Mouse (Mus musculus) urinary bladder, postnatal 25 days (tissue): ENCODE results near the gene Ptrh2.
"Not testable (repeated sequence)": the region's sequence is repeated elsewhere in the genome, so short reads cannot be mapped to it uniquely, and the experiment has no call there.

ENCODE experiments used
- DNase-seq: peaks from one replicate; pipeline ENCODE4 v3.0.0; 2022; ENCODE audit warnings: low spot score

Gene Ptrh2

DNA sequence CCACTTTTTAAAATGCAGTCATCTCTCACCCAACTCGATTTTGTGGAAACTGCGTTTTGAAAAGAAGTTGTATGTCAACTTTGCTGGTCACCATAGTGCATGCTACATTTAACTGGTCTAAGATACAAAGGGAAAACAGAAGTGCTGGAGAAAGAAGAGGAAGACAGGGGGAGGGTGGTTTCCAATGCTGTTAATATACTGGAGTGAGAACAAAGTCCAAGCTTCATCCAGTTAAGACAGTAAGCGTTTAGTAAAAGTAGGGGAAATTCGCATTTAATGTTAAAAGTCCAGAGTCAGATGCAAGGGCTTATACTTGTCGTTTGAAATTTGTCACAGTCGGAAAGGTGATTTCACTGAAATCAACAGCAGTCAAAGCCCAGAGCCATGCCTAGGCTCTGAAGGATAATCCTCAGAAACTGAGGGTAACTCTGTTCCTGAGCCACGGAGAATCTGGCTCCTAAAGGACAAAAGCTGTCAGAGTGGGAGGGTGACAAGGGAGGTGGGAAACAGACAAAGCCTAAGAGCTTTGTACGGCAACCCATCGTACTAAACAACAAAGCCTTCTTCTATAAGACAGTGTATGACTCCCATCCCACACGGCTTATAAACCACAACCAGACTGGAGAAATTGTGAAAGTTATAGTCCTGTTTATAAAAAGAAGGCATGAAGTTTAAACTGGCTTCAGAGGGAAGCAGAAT, 50.6 kb downstream of the Ptrh2 start:
- DNase-seq = no peak

DNA sequence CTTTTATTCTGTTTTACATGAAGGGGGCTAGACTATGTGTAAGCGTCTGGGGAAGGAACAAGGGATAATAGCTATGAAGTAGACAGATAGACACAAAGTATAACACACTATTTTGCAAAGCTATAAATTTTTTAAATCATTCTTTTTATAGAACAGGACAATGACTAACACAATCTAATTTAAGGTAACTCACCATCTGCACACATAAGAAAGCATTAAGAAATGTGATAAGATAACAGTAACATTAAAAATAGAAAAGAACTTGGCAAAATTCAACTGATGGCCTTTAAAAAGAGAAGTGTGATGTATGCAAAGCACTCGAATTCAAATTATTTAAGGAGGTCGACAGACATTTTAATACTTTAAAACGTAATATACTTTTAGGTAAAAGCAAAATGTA, 51.2 kb downstream of the Ptrh2 start:
- DNase-seq = no peak

DNA sequence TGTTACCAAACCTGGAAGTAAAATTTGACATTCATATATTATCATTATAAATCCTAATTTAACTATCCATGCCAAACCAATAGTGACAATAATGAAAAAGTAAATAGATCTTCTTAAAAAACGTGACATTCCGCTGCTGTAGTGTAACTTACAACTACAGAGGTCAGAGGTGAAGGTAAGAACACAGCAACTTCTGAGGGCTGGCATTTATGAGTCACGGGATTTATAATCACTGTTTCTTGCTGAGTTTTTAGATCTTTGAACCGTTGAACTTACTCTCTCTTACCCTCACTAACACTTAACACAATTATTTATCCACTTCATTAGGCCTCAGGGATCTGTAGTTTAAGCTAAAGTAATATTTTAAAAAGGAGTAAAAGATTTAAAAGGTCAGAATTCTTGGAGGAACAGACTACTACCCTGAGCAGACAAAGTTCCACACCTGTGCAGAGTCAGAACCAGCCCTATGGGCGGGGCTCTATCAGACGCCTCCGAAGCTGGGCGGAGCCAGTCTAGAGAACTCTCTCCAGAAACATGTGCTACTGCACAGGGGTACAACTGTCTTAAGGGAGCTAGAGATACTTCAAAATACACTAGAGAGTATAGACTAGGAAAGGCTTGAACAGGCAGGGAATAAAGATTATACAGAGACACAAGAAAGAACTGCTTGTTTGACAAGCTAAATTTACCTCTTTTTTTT, 53.7 kb downstream of the Ptrh2 start:
- no peak for DNase-seq

DNA sequence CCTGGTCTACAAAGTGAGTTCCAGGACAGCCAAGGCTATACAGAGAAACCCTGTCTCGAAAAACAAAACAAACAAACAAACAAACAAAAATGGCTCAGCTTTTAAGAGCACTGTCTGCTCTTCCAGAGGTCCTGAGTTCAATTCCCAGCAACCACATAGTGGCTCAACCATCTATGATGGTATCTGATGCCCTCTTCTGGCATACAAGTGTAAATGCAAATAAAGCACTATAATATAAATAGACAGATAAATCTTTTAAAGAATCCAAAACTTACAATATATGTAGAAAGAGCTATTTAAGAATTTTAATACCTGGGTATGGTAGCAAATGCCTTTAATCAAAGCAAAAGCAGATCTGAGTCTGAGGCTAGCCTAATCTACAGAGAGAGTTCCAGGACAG, 54.5 kb downstream of the Ptrh2 start:
- not testable (repeated sequence) for DNase-seq

DNA sequence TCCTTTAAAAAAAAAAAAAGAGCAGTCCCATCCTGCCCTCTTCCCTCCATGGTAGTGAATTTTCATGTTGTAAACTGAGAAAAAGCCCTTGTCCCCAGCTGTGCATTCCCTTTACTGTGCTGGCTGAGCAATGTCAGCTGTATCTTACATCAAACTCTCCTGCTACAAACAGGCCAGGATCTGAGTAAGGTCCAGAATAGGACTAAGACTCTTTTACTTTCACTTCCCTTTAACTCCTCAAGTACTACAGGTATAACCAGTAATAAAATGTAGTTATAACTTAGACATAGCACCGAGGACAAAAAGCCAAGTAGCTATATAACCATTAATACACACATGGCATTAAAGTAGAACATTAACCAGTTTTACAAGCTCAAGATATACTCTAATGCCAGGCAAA, 55.2 kb downstream of the Ptrh2 start:
- no peak for DNase-seq

DNA sequence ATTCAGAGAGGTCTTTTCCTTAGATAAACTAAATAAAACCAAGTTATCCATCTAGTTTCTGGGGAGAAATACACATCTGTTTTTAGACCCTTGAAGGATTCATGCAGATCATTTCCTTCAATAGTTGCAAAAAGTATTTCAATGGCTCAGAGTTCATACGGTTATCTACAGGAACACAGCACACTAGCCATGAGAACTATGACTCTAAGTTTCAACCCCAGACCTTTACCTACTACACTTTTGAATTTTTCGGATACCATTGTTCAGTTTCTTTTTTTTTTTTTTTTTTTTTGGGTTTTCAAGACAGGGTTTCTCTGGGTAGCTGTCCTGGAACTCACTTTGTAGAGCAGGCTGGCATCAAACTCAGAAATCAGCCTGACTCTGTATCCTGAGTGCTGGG, 55.7 kb downstream of the Ptrh2 start:
- no peak for DNase-seq

DNA sequence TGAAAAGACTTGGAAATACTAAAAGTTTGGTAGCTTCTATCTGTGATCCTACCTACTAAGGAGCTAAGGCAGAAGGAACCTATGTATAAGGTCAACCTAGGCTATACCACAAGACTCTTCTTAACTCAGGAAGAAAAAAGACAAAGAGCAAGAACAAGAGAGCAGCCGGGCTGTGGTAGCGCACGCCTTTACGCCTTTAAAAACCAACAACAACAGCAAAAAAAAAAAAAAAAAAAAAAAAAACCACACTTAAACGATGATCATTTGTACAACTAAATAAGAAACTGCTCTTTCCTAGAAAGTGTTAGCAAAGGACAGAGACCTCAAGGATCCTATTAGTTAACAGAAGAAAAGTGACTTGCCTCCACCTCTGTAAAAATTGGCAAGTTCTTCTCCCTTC, 57.7 kb downstream of the Ptrh2 start:
- DNase-seq = no peak
